Mouse (Mus musculus): ENCODE results near the gene Prss16. TPM values are rescaled to one million over a fixed set of nuclear protein-coding genes. Genes with fewer than 3 reads are reported as not detected.

Gene Prss16
- under 1 TPM in 1 of 2 experiments, not detected in 1; 0.96 TPM for total RNA-seq (2021)
- long read RNA-seq, experiment 1 = 0 reads
- long read RNA-seq, experiment 2, partial matches to known transcripts = 0 of 1 reads
- long read RNA-seq, experiment 2, other reads (novel, unspliced or antisense) = 1 of 1 reads

GRCm38 (mm10) chr13:22009642-22010041 is at the start of gene Prss16:
Gene Prss16 (minus strand): TSS chr13:22009742.
- DNase-seq (ENCODE audit: low spot score in 2 of 2) = no peak

GRCm38 (mm10) chr13:22053754-22054153 is 44.2 kb upstream of the Prss16 start:
- no peak for DNase-seq (ENCODE audit: low spot score in 2 of 2)

- DNase-seq (ENCODE audit: low spot score in 2 of 2) = no peak
These were observed 41.9 kb upstream of the Prss16 start for GRCm38 (mm10) chr13:22051523-22051859.

- peak; percentile 90 to 91 for DNase-seq (ENCODE audit: low spot score in 2 of 2)
These were observed 41.3 kb upstream of the Prss16 start for GRCm38 (mm10) chr13:22050591-22051522.

GRCm38 (mm10) chr13:22049737-22050440 is 40.3 kb upstream of the Prss16 start:
- no peak for DNase-seq (ENCODE audit: low spot score in 2 of 2)

GRCm38 (mm10) chr13:22049041-22049440 is 39.5 kb upstream of the Prss16 start:
- DNase-seq (ENCODE audit: low spot score in 2 of 2) = no peak

- no peak for DNase-seq (ENCODE audit: low spot score in 2 of 2)
These were observed 35.8 kb upstream of the Prss16 start for GRCm38 (mm10) chr13:22045311-22045710.

GRCm38 (mm10) chr13:22044432-22045155 is 35.1 kb upstream of the Prss16 start:
- no peak for DNase-seq (ENCODE audit: low spot score in 2 of 2)

GRCm38 (mm10) chr13:22043503-22044431 is 34.2 kb upstream of the Prss16 start:
- DNase-seq (ENCODE audit: low spot score in 2 of 2) = no peak

GRCm38 (mm10) chr13:22042568-22043502 is 33.3 kb upstream of the Prss16 start, which contains the start of the genes Hist1h2ag and Hist1h2bj:
Gene Hist1h2ag (minus strand): TSS chr13:22042944.
Gene Hist1h2bj (plus strand): TSS chr13:22043214.
- DNase-seq (ENCODE audit: low spot score in 2 of 2) = peak; percentile 64 to 80

GRCm38 (mm10) chr13:22041651-22042567 is 32.4 kb upstream of the Prss16 start:
- no peak for DNase-seq (ENCODE audit: low spot score in 2 of 2)

- peak; percentile 92 to 94 for DNase-seq (ENCODE audit: low spot score in 2 of 2)
These were observed 31.6 kb upstream of the Prss16 start, which contains the start of gene Hist1h4i for GRCm38 (mm10) chr13:22041142-22041536. Gene Hist1h4i (minus strand): TSS chr13:22041362.

GRCm38 (mm10) chr13:22040464-22041141 is 31.1 kb upstream of the Prss16 start:
- DNase-seq (ENCODE audit: low spot score in 2 of 2) = no peak

- no peak for DNase-seq (ENCODE audit: low spot score in 2 of 2)
These were observed 30.5 kb upstream of the Prss16 start for GRCm38 (mm10) chr13:22039951-22040463.

GRCm38 (mm10) chr13:22039364-22039763 is 29.8 kb upstream of the Prss16 start:
- DNase-seq (ENCODE audit: low spot score in 2 of 2) = no peak

- no peak for DNase-seq (ENCODE audit: low spot score in 2 of 2)
These were observed 27.9 kb upstream of the Prss16 start for GRCm38 (mm10) chr13:22037415-22037814.

- DNase-seq (ENCODE audit: low spot score in 2 of 2) = no peak
These were observed 27.4 kb upstream of the Prss16 start for GRCm38 (mm10) chr13:22036986-22037385.
